Mouse (Mus musculus) left cerebral cortex, postnatal 14 days (tissue): ENCODE measurements around the gene Cipc. TPM values are rescaled to one million over a fixed set of nuclear protein-coding genes. Genes with fewer than 3 reads are reported as not detected.

Source experiments
- total RNA-seq, 2 experiments: library from RNA; stranded (reverse); gene quantifications; 2 replicates each; pipeline ENCODE4 v1.2.3; 2021

Gene Cipc
- total RNA-seq, 2 experiments from 2014 or later, result 71.2 to 72.2 TPM

Other genes starting within 250 kb of the Cipc start
- gene Angel1, start 220.6 kb upstream of the Cipc start, total RNA-seq, result 1 to 10 TPM; 8.3 to 8.8 TPM
- not detected for gene Lrrc74a, start 212.7 kb upstream of the Cipc start, total RNA-seq
- gene Irf2bpl, start 62.2 kb upstream of the Cipc start, total RNA-seq, result 10 to 100 TPM; 74.0 to 78.2 TPM
- gene Zdhhc22, start 43.4 kb downstream of the Cipc start, total RNA-seq, result 10 to 100 TPM; 46.0 to 56.9 TPM
- 10 to 100 TPM; 41.2 to 43.1 TPM for gene Tmem63c, start 74.3 kb downstream of the Cipc start, total RNA-seq
- gene Ngb, start 155.5 kb downstream of the Cipc start, total RNA-seq, result 10 to 100 TPM in 1 of 2 experiments, 1 to 10 TPM in 1; 9.9 to 11.4 TPM
- gene Gstz1, start 200.1 kb downstream of the Cipc start, total RNA-seq, result 10 to 100 TPM; 48.1 to 51.7 TPM
- gene Pomt2, start 200.9 kb downstream of the Cipc start, total RNA-seq, result 10 to 100 TPM; 20.0 to 21.6 TPM